Mouse (Mus musculus) limb, embryonic 12.5 days (tissue): ENCODE results near the gene Slc25a1. TPM values are rescaled to one million over a fixed set of nuclear protein-coding genes. Genes with fewer than 3 reads are reported as not detected.

Experiments used
- ATAC-seq: fragments of 200-750 bp; cut with Nextera tagmentation; 2 replicates; pipeline ENCODE4 v1.8.0; 2017; ENCODE audit warnings: low read depth, moderate TSS enrichment; ENCODE audit not compliant: insufficient number of reproducible peaks, insufficient read depth, low FRiP score, low TSS enrichment
- H3K27ac ChIP-seq: fragments of 300-500 bp; sonication (generic); 2 replicates; pipeline ENCODE4 v1.5.1; 2016; ENCODE audit warnings: mild to moderate bottlenecking, moderate library complexity
- H3K27me3 ChIP-seq: fragments of 300-500 bp; sonication (generic); 2 replicates; pipeline ENCODE4 v1.6.1; 2016; ENCODE audit warnings: mild to moderate bottlenecking, moderate library complexity
- H3K36me3 ChIP-seq: fragments of 300-500 bp; sonication (generic); 2 replicates; pipeline ENCODE4 v1.6.1; 2016; ENCODE audit warnings: mild to moderate bottlenecking, moderate library complexity
- H3K4me1 ChIP-seq: fragments of 300-500 bp; sonication (generic); replicated peaks from 2 replicates; pipeline ENCODE4 v1.6.1; 2016
- H3K4me2 ChIP-seq: fragments of 300-500 bp; sonication (generic); 2 replicates; pipeline ENCODE4 v1.6.1; 2016; ENCODE audit warnings: mild to moderate bottlenecking, moderate library complexity
- H3K4me3 ChIP-seq: fragments of 300-500 bp; sonication (generic); replicated peaks from 2 replicates; pipeline ENCODE4 v1.5.1; 2016; ENCODE audit warnings: mild to moderate bottlenecking
- H3K9ac ChIP-seq: fragments of 300-500 bp; sonication (generic); replicated peaks from 2 replicates; pipeline ENCODE4 v1.6.1; 2016; ENCODE audit warnings: mild to moderate bottlenecking, moderate library complexity
- H3K9me3 ChIP-seq: fragments of 300-500 bp; sonication (generic); 2 replicates; pipeline ENCODE4 v1.6.1; 2016; ENCODE audit warnings: mild to moderate bottlenecking, moderate library complexity
- WGBS: fragments of 180-500 bp; shearing (Covaris S2); methylation state at CpG from one replicate; pipeline ENCODE4 v1.1.7; 2016; 5-methylcytosine and 5-hydroxymethylcytosine counted together
- polyA plus RNA-seq: library from polyadenylated mRNA; unstranded; fragments of >200 nt; fragmentation: Nextera tagmentation; extraction: Ambion mirVana; gene quantifications from 2 replicates; pipeline ENCODE4 v1.2.1, GENCODE M21; 2016

The Slc25a1 gene
- polyA plus RNA-seq, 1 experiment from 2014 or later: 79.5 TPM

- peak overlapping the region; percentile 76 for H3K4me3 ChIP-seq
- H3K27ac ChIP-seq: peak overlapping the region; percentile 68
- peak overlapping the region; percentile 87 for H3K4me2 ChIP-seq
- no peaks in the 10 kb centered on the region for H3K9me3 ChIP-seq
- H3K27me3 ChIP-seq: peaks cover 46% of the 10 kb centered on the region
- peaks cover 17% of the 10 kb centered on the region for H3K4me1 ChIP-seq
- H3K9ac ChIP-seq: peak overlapping the region; percentile 86
- WGBS: 3% methylated on average over 47 of the region's 47 CpGs
- ATAC-seq: peak; percentile 93
- peaks cover 20% of the 10 kb centered on the region for H3K36me3 ChIP-seq
These were observed 6.5 kb downstream of the Slc25a1 start for GRCm38 (mm10) chr16:17921325-17922162.

DNA sequence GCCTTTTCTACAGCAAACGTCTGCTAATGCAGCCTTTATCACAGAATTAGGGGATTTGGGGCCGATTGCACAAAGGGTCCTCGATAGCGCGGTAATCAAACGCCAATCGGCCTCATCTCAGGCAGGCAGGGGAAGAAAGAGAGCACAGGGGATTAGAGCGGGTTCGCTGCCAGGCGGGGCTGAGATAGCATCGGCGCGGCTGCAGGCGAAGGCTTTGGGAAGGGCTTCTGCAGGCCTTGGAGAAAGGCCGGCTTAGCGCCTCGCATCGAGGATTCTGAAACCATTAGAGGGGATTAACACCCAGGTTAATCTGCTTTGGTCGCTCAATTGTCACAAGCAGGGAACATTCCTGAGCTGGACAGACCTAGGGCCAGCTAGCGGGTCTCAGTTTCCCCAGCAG lies 7.4 kb downstream of the Slc25a1 start:
- H3K9me3 ChIP-seq: no peaks in the 10 kb centered on the region

GRCm38 (mm10) chr16:17914307-17915249 lies 13.4 kb downstream of the Slc25a1 start, which contains the start of gene Gsc2:
TSS of gene Gsc2 (minus strand) at chr16:17915059.
- under 1% methylated on average over 105 of the region's 106 CpGs for WGBS
- Histone ChIP-seq H3K36me3 (no peaks in the 10 kb centered on the region), H3K27ac (no peak within 1 kb of the TSS), H3K9ac (peak within 1 kb of the TSS; percentile 42), H3K4me2 (peak within 1 kb of the TSS; percentile 75), H3K4me1 (peaks cover 19% of the 10 kb centered on the region), H3K9me3 (no peaks in the 10 kb centered on the region), H3K4me3 (peak within 1 kb of the TSS; percentile 45), H3K27me3 (peaks cover 77% of the 10 kb centered on the region)
- no peak for ATAC-seq

More for the DNA sequence above, 7.4 kb downstream of the Slc25a1 start:
- H3K4me1 ChIP-seq: peaks cover 16% of the 10 kb centered on the region
- peaks cover 52% of the 10 kb centered on the region for H3K27me3 ChIP-seq
- 12% methylated on average over 20 of the region's 20 CpGs for WGBS
- no peak for ATAC-seq
- H3K27ac ChIP-seq: no peak overlapping the region
- peaks cover 11% of the 10 kb centered on the region for H3K36me3 ChIP-seq
- 0 out of 2 replicates have a peak overlapping the region, but pooled peaks have one; percentile 1 for H3K4me3 ChIP-seq
- peak overlapping the region; percentile 31; the same call in 1 of the 2 replicates for H3K9ac ChIP-seq
- H3K4me2 ChIP-seq: peak overlapping the region; percentile 87

DNA sequence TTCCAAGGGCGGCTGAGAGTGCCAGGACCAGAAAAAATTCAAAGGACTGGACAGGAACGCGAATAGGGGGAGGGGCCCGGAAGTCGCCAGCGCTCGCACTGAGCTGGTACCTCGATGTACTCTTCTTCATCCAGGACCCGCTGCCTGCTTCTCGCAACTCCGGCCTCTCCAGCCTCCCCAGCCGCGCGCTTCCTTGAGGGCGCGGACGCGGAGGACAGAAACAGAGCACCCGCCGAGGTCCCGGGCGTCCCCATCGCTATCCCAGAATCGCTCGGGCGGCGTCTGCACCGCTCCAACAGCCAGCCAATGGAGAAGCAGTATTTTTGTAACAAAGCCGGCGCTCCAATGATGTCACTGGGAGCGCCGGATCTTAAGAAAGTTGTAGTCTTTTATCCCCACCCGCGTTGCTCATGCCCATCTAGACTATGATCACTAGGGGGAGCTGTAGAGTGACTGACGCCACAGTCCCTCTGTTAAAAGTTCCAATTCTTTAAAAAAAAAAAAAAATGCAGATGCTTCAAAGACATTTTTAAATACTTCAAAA lies 16.9 kb downstream of the Slc25a1 start, which contains the start of gene Ess2:
Ess2 (minus strand) TSS at position 297 of the 544 bp plus-strand sequence.
- peak within 1 kb of the TSS; percentile 80 for H3K4me2 ChIP-seq
- under 1% methylated on average over 35 of the region's 35 CpGs for WGBS
- H3K9ac ChIP-seq: peak within 1 kb of the TSS; percentile 71
- ATAC-seq: peak; percentile 88
- H3K4me1 ChIP-seq: peaks cover 19% of the 10 kb centered on the region
- H3K9me3 ChIP-seq: no peaks in the 10 kb centered on the region
- peak within 1 kb of the TSS; percentile 72 for H3K4me3 ChIP-seq
- H3K27ac ChIP-seq: peak within 1 kb of the TSS; percentile 68; the same call in 1 of the 2 replicates
- H3K36me3 ChIP-seq: peaks cover 33% of the 10 kb centered on the region
- H3K27me3 ChIP-seq: peaks cover 46% of the 10 kb centered on the region

- Histone ChIP-seq H3K4me2 (no peak within 1 kb of the TSS), H3K27ac (no peak within 1 kb of the TSS), H3K9me3 (no peaks in the 10 kb centered on the region), H3K4me3 (no peak within 1 kb of the TSS), H3K36me3 (peaks cover 54% of the 10 kb centered on the region), H3K9ac (no peak within 1 kb of the TSS), H3K27me3 (no peaks in the 10 kb centered on the region), H3K4me1 (no peaks in the 10 kb centered on the region)
- no peak for ATAC-seq
- WGBS: 94% methylated on average over 14 of the region's 14 CpGs
These were observed 29.6 kb downstream of the Slc25a1 start, which contains the start of the genes Dgcr2 and Tssk2 for GRCm38 (mm10) chr16:17898462-17898861. TSS of gene Dgcr2 (minus strand) at chr16:17898562. TSS of gene Tssk2 (plus strand) at chr16:17898637.

DNA sequence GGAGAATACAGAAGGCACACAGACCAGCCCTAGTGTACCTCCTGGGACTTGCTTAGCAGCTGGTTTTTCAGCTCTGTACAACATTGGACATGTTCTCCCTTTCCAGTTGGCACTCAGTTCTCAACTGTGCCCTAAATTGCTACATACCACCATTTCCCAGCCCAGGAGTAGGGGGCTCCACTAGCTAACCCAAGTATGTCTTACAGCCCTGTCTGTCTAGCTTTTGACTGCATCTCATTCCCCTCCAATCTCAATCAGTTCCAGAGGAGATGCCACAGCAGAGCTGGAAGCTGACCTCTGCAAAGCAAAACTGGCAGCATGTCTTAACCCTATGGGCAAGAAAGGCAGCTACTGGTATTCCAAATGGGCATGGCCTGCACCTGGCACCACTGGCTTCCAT lies 31.9 kb downstream of the Slc25a1 start:
- Histone ChIP-seq H3K27me3 (no peaks in the 10 kb centered on the region), H3K4me3 (no peak overlapping the region), H3K27ac (no peak overlapping the region), H3K36me3 (peaks cover 30% of the 10 kb centered on the region), H3K9ac (no peak overlapping the region), H3K4me1 (peaks cover 7% of the 10 kb centered on the region; the same call in 1 of the 2 replicates), H3K4me2 (no peak overlapping the region), H3K9me3 (no peaks in the 10 kb centered on the region)
- no peak for ATAC-seq

GRCm38 (mm10) chr16:17893923-17894322 lies 34.1 kb downstream of the Slc25a1 start, which contains the start of gene Tssk1:
TSS of gene Tssk1 (plus strand) at chr16:17894223.
- Histone ChIP-seq H3K27me3 (no peaks in the 10 kb centered on the region), H3K27ac (no peak within 1 kb of the TSS), H3K4me2 (no peak within 1 kb of the TSS), H3K9ac (no peak within 1 kb of the TSS), H3K4me1 (peaks cover 21% of the 10 kb centered on the region), H3K9me3 (no peaks in the 10 kb centered on the region), H3K36me3 (peaks cover 13% of the 10 kb centered on the region), H3K4me3 (no peak within 1 kb of the TSS)
- 80% methylated on average over 2 of the region's 2 CpGs for WGBS
- ATAC-seq: no peak

DNA sequence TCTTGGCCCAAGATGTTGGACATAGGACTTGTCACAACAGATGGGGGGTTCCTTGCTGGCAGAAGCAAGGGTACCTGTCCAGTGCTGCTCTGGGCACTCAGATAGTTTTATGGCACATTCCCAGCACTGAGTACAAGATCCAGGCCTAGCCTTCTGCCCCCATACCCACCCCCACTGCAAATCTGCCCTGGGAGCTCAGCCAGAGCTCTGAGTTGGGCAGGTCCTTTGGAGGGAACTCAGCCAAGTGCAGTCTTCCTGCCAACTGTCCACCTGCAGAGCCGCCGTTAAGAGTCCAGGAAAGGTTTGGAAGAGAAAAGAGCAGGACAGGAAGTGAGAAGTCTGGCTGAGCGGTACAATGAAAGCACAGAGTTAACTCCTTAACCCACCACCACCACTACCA lies 35.4 kb downstream of the Slc25a1 start:
- Histone ChIP-seq H3K4me1 (peaks cover 21% of the 10 kb centered on the region), H3K4me2 (no peak overlapping the region), H3K9me3 (no peaks in the 10 kb centered on the region), H3K4me3 (no peak overlapping the region), H3K36me3 (peaks cover 4% of the 10 kb centered on the region; the same call in 1 of the 2 replicates), H3K9ac (no peak overlapping the region), H3K27ac (no peak overlapping the region), H3K27me3 (no peaks in the 10 kb centered on the region)
- 78% methylated on average over 3 of the region's 3 CpGs for WGBS
- no peak for ATAC-seq

- Histone ChIP-seq H3K27me3 (no peaks in the 10 kb centered on the region), H3K9ac (peak within 1 kb of the TSS; percentile 98), H3K4me3 (peak within 1 kb of the TSS; percentile 95), H3K36me3 (peaks cover 4% of the 10 kb centered on the region; the same call in 1 of the 2 replicates), H3K4me1 (peaks cover 26% of the 10 kb centered on the region), H3K9me3 (no peaks in the 10 kb centered on the region), H3K4me2 (peak within 1 kb of the TSS; percentile 93), H3K27ac (peak within 1 kb of the TSS; percentile 95)
- peak; percentile 97 for ATAC-seq
- WGBS: under 1% methylated on average over 37 of the region's 38 CpGs
These were observed 36.5 kb downstream of the Slc25a1 start, which contains the start of gene Gm20518 for GRCm38 (mm10) chr16:17891567-17891959. TSS of gene Gm20518 (minus strand) at chr16:17891671.

GRCm38 (mm10) chr16:17890917-17891566 lies 37.0 kb downstream of the Slc25a1 start:
- Histone ChIP-seq H3K27ac (peak overlapping the region; percentile 95), H3K4me1 (peaks cover 26% of the 10 kb centered on the region), H3K9ac (peak overlapping the region; percentile 98), H3K9me3 (no peaks in the 10 kb centered on the region), H3K4me2 (peak overlapping the region; percentile 93), H3K4me3 (peak overlapping the region; percentile 95), H3K27me3 (no peaks in the 10 kb centered on the region), H3K36me3 (peaks cover 4% of the 10 kb centered on the region; the same call in 1 of the 2 replicates)
- ATAC-seq: peak; percentile 67
- under 1% methylated on average over 44 of the region's 44 CpGs for WGBS
